Mouse (Mus musculus): Measurements from ENCODE around the gene Exoc4.

Gene Exoc4

DNA sequence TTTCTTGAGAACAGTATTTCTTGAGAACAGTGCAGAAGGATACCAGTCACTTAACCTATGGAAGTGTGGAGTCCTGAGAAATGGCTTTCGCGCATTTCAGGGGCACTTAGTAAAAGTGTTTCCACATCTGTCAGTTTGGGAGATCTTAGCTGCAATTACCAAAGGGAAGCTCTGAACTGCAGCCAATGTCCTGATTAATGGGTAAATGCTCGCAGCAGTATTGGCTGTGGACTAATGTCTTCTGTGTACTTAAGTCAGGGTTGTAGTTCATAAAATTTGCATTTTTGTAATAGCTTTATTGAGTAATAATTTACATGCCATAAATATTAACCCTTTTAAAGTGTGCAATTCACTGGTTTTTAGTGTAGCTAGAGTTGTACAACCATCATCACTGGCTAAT is 709.4 kb downstream of the Exoc4 start:
- DNase-seq: peak in 1 of 2 experiments; percentile 27

DNA sequence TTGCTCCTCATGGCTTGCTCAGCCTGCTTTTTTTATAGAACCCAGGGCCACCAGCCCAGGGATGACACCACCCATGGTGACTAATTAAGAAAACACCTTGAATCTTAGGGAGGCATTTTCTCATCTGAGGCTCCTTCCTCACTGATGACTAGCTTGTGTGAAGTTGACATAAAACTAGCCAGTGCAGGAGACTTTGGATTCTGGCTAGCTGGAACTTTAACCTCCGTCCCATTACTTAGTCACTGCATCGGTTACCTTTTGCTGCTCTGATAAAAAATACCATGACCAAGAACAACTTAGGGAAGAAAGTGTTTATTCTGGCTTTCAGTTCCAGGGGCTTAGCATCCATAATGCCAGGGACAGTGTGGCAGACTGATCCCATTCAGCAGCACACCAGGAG is 711.9 kb downstream of the Exoc4 start:
- no peak for DNase-seq

DNA sequence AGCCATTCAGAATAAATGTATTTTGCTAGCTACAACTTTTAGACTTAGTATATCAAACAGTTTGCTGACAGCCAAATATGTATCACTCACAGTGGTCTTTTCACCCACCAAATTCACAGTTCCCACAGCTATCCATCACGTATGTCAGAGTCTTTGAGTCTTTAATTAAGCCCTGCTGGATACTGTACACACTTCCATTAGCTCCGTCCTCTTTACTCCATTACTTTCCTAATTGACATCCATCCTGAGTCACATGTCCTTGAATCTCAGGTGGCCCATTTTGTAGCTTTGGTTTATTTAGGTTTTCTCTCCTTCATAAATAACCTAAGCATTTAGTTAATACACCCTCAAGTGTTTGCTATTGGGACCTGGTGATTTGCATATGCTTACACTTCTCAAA is 714.2 kb downstream of the Exoc4 start:
- no peak for DNase-seq

DNA sequence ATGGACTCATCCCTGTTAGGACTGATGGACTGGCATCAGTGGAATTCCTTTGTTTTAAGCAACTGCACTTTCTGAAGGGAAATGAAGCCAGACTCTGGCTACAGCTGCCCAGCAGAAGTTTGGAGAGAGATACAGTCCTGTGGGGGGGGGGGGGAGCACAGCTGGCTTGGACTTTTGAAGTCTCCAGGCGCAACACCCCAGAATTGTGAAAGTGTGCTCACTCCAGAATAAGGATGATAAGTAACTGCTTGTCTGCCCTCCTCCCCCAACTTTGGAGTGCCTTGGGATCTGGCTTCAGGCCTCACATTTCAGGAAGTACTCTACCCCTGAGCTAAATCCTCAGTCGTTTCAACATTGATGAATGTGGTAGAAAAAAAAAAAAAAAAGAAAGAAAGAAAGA is 716.7 kb downstream of the Exoc4 start:
- DNase-seq: no peak

DNA sequence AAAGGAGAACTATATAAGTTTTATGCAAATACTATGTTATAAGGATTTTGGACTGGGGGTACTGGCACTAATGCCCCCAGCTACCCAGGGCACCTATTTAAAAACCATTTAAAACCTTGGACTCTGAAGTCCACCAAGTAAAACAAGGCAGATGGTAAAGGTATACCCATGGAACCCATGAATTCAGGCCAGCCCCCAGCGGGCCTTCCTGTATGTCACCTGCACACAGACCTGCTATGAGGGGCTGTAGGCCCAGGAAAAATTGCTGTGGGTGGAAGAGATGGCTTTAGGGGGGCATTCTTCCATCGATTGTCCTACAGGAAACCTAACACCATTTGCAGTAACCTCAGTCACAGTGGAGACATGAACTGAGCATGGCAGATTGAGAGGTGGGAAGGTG is 719.9 kb downstream of the Exoc4 start:
- DNase-seq: no peak

DNA sequence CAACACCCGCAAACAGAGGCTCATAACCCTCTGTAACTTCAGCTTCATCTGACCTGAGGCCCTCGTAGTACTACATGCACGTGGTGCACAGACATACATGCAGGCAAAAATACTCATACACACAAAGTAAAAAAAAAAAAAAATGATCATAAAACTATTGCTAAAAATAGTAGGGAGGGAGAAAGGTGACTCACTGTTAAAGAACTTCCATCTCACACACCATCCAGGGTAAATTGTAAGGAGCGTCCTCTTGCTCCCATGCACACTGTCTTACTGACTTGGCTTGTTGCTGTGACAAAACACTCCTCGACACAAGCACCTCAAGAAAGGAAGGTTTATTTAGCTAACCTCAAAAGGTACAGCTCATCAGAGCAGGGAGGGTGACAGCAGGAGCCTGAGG is 723.9 kb downstream of the Exoc4 start:
- DNase-seq: no peak

DNA sequence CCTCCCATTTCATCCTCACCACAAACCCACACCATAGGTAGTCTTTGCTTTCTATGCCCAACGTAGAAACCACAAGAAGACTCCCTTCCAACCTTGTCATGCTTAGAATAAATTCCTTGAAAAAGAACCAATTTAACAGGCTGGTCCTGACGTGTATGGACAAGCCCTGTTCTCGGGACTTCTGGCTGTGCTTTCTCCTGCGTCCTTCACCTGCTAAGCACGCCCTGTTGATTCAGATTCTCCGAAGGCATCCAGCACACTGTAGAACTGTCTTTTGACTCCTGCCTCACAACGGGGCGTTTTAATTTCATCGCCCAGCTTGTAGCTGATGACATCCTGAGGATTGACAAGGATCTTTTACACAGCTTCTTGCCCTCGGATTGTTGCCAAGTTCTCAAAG is 727.7 kb downstream of the Exoc4 start:
- DNase-seq: no peak

DNA sequence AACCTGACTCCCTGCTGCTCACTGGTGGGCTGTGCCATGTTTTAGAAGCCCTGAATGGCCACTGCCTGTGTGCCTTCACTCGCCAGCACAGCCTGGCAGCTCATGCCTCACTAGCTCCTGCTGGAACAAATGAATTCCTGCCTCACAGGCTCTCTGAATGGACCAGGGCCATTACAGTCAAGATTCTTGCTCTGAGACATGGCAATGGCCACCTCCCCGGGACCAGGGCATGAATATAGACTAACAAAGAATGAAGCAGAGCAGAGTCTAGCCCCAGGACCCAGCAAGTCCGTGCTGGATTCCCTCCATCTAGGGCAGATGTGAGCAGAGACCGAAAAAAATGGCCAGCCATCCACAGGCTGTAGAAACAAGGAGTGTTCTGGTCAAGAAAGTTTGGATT is 728.6 kb downstream of the Exoc4 start:
- DNase-seq: no peak

DNA sequence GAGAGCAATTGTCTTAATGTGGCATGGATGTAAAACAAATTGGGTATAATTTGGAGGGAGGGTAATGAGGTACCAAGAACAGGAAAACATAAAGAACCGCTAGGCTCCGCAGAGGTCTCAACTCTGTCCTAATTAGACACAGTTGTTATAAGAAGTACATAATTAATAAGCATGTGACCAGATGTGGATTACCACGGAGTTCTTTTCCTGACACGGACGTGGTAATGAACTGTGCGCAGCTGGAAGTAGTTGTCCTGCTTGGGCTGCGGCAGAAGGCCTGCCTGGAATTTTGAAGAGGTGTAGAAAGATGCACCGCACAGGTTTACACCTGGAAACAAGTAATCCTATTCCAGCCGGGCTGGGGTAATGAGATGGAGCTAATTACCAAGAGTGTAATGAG is 729.0 kb downstream of the Exoc4 start:
- no peak for DNase-seq

DNA sequence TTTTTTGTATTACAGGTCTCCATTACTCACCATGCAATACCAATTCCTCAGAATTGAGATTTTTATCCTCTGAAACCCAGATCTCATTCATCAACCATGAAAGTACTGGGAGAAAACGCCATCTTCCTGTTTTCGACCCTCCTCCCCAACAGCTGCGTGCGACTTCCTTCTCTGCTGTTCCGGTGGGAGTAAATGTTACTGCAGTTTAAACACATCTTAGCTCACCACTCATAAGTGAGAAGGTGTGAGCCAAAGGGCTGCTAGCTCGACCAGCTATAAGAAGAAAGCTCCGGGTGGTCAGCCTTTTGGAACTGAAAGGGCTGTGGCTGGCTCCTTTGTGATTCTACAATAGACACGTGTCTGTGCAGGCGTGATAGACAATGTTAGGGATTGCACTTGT is 733.8 kb downstream of the Exoc4 start:
- DNase-seq: no peak

DNA sequence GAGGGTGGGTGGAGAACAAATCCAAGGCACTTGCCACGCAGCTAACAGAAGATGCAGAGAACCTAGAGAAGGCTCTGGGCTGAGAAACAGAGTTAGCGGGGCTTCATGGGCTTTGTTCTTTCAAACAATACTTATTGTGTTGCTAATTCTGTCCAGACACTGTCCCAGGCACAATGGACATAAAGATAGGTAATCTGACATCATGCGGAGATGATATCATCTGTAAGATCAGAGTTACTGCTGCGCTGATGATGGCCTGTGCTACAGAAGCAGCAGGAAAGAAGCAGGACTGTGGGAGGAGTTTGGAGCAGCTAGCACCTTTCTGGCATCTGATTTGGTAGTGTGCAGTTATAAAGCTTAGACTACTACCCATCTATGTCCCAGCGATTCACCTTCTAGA is 738.2 kb downstream of the Exoc4 start:
- no peak for DNase-seq

DNA sequence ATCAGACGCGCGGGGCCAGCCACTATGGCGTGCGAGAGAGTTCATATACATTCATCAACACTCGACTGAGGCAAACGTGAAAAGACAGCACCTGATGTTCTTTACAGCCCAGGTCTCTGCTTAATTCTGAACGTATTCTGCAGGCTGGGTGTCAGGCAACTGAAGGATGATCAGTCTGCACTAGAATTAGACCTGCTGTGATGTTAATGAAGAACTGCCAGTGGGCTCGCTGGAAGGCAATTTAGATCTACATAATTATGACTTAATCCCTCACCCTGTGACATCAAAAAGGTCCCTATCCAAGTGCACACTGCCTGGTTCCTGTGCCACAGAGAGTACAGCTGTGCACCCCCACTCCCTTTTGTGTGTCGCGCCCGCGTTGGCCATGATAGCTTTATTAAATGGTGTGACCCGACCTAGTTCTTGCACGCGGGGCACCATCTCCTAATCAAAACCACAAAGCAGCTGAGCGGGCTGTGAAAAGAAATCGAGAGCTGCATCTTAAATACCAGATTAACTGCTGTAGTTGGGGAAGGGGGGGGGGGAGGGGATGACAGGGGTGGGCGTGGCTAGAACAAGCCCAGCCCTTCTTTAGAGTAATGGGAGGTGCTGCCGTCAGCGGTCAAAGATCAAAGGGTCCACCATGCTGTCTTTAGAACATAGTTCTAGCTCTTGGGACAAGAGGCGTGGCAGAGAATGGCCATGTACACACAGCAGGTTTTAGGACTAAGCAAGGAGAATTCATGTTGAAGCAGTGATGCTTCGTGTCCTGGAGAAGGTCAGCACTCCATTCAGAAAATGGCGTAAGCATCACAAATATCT is 743.5 kb downstream of the Exoc4 start:
- DNase-seq: no peak

DNA sequence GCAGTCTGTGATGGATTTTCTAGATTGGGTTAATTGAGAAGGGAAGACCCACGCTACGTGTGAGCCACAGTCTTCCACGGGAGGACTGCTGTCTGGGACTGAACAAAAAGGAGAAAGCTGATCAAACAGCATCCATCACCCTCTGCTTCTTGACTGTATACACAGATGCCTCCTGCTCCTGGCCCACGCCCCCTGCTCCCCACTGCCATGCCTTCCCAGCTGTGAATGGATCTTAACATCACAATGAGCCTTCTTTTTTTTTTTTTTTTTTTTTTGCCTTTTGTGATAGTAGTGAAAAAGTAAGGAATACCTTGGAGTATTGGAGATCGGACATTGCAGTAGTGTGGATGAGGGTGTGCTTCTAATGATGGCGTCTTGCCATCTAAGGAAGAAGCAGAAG is 745.0 kb downstream of the Exoc4 start:
- no peak for DNase-seq

DNA sequence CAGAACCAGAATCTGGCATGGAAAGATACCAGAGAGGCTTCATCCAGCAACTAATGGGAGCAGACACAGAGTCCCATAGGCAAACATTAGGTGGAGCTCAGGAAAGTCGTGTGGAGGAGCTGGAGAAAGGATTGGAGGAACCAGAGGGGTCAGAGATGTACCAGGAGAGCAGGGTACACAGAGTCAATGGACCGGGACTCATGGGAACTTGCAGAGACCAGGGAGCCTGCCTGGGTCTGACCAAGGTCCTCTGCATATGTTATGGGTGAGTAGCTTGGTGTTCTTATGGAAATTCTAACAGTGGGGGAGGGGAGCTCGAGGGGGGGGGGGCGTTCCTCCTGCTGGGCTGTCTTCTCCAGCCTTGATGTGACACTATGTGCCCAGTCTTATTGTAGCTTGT is 749.7 kb downstream of the Exoc4 start:
- peak in 1 of 2 experiments; percentile 44 for DNase-seq

DNA sequence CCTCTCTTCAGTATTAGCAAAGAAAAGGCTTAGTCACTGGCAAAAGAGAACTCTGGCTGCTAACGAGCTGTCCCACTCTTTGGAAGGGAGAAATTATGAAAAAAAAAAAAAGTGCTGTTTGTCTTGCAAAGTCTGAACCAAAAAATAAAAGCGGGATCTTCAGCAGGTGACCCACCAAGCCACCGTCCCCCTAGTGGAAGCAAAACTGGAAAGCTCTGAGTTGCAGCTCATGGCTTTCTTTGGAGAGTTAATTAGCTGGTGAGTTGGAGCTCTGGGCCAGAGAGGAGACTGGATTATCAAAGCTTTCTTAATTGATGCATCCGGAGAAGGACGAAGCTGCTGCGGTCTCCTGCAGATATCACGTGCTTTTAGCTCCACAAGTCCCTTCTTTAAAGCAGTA is 750.6 kb downstream of the Exoc4 start:
- DNase-seq: no peak

DNA sequence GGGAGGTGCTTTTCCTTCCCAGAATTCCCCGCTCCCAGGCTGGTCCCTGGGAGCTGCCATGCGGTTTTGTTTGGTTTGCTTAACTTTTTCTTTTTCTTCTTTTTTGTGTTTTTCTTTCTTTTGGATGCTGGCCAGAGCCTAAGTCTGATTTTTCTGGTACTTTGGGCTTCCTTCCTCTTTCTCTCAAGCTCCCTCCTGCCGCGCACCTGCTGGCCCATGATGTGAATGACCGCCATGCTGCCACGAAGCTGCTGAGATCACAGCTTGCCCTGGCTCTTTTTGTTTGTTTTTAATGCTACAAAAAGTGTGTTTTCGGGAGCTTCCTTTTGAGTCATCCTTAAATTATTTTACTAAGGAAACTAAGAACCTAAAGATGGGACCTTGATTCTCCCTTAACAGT is 751.8 kb downstream of the Exoc4 start:
- no peak for DNase-seq

DNA sequence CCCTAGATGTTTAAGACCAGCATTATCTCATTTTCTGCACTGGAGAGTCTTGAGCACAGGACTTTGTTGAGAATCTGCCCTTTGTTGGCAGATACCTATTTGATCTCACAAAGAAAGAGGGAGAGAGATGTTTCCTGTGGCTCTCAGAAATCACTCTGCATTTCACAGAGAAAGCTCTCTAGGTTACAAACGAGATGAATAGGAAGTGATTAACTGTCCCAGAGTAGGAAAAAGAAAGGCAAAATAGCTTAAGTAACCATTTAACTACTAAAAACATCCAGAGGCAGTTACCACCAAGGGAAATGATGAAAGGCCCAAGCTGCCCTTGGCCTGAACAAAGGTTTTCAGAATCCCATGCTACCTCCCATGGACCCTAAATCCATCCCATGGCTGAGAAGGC is 754.1 kb downstream of the Exoc4 start:
- no peak for DNase-seq

DNA sequence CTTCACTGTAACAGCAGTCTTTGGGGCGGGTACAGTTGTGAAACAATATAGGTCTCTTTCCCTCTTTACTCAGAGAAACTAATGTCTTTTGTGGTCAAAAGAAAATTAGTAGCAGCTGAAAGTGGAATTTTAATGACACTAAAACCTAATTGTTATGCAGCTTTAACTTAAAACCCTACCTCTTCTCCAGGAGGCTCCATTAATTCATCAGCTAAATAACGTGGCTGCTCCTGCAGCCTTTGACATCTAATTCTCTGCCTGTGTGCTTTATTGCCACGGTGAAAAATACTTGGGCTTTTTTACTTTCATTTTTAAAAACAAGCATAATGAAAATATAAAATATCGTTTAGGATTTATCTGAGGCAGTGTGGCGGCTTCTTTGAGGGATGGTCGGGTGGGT is 764.6 kb downstream of the Exoc4 start:
- no peak for DNase-seq
